Mouse (Mus musculus) erythroid progenitor cell, adult 5-6 weeks (primary cell): ENCODE results near the gene Muc20. TPM values are rescaled to one million over a fixed set of nuclear protein-coding genes. Genes with fewer than 3 reads are reported as not detected.

Source experiments
- ATAC-seq: replicated peaks from 2 replicates; pipeline ENCODE4 v1.8.0; 2016; ENCODE audit warnings: moderate number of reproducible peaks, mild to moderate bottlenecking, moderate TSS enrichment, inconsistent platforms; ENCODE audit not compliant: poor library complexity, low FRiP score, severe bottlenecking
- total RNA-seq, 2 experiments: library from RNA; stranded (forward) in 1 of 2; stranded (reverse) in 1 of 2; fragments of 150-400 nt in 1 of 2; fragments of 186-747, 209-891 nt in 1 of 2; gene quantifications; 2 replicates each; pipeline versions ENCODE4 v1.2.3 to v1.2.4; 2015 to 2017; ENCODE audit warnings: low replicate concordance in 2 of 2

Muc20 gene
- total RNA-seq, 2 experiments from 2014 or later: not detected

DNA sequence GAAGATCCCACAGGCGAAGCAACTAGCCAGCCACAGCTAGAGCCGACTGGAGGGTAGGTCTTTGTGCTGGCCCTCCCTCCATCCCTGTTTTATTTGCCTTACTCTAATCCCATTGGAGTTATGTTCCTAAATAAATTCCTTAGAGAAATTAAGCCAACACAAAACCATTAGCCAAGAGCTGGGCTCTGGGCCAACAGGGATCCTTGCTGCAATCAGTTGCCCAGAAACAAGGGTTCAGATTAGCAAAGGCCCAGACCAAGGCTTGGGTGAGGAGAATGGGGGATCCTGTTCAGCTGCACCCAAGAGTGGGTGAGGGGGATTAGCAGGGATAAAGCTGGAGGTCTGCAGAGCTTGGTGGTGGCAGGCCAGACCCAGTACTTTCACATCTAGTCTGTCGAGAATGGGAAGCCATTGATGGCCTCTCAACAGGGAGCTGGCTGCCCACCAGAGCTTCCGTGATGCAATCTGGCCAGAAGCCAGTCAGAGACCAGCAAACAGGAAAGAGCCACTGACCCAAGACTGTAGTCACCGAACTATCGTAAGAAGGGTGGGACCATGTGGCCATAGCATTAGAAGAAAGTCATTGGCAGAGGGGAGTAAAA, 6.1 kb upstream of the Muc20 start:
- ATAC-seq: no peak

DNA sequence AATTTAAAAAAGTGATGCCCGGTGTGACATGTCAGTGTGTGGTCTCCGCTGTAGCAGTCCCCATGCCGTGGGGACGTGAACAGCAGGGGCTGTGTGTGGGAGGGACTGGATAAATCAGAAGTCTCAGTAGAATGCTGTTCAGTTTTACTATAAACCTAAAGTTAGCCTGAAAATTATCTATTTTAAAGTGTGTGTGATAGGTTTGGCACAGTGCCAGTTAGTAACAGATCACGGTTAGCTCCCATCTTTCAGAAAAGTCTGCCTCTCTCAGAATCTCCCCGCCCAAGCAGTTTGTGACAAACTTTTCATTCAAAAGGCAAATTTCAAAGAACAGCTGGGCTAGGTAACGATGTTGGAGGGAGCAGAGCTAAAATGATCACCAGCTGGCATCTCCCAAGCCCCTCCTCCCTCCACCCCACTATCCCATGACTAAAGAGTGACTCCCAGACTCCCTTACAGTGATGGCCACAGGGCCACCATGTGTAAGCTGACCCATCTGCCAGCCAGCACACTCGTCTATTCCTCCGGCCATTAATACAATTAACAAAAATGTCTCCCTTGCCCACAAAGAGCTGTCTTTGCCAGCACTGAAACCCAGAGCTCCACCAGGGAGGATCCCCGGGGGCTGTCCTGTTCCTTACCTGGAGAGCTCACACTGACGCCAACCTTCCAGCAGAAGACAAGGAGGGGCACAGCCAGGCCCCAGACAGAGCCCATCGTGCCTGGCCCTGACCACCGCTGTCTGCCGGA, 384 bp downstream of the Muc20 start:
- ATAC-seq: no peak

GRCm38 (mm10) chr16:32795177-32795576, 2.1 kb downstream of the Muc20 start:
- no peak for ATAC-seq

DNA sequence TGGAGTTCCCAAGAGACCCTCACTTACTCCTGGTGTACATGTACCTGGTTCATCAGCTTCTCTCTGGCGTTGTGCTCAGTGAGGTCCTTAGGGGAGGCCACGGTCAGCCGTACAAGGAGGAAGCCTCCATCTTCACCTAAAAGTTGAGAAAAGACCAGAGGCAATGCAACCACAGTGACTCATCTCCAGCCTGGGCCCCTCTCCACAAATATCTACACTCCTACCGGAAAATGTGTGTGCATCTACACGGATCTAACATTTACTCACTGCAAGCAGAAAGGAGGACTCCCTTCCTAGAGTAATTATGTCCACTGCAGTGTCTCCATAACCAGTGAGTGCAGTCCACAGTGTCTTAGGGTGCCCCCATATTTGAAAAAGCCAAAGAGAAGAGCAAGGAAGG, 7.2 kb downstream of the Muc20 start:
- no peak for ATAC-seq

DNA sequence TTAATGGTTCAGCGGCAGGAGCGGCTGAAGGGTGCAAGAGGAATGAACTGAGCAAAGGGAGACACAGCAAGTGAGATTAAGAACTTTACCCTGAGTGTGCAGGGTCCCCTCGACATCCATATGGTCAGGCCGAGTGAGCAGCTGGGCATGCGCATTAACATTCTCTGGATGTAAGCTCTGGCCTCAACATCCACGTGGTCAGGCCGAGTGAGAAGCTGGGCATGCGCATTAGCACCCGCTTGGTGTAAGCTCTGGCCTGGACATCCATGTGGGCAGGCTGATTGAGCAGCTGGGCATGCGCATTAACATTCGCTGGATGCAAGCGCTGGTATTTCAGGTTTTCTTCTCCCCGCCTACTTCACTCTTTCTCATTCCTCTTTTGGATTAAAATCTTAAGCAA, 12.4 kb downstream of the Muc20 start:
- ATAC-seq: no peak

- no peak for ATAC-seq
Observed at GRCm38 (mm10) chr16:32783324-32784062, 13.7 kb downstream of the Muc20 start.

- no peak for ATAC-seq
Observed at GRCm38 (mm10) chr16:32778956-32779355, 18.3 kb downstream of the Muc20 start.

DNA sequence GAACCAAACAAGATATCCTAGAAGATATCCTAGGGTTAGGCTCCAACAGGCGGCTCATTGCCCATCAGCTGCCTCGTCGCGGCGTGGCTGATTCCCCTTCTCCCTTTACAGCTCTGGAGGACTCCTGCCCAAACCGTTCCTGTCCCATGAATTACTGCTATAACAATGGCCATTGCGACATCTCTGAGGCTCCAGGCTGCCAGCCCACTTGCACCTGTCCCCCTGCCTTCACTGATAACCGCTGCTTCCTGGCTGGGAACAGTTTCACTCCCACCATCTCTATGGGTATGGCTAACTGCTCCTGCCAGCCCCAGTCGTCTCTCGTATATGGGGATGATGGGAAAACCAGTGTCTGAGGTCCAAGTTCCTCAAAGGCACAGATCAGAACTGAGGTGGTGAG, 20.6 kb downstream of the Muc20 start:
- ATAC-seq: no peak

- no peak for ATAC-seq
Observed at GRCm38 (mm10) chr16:32766904-32767303, 30.3 kb downstream of the Muc20 start.

DNA sequence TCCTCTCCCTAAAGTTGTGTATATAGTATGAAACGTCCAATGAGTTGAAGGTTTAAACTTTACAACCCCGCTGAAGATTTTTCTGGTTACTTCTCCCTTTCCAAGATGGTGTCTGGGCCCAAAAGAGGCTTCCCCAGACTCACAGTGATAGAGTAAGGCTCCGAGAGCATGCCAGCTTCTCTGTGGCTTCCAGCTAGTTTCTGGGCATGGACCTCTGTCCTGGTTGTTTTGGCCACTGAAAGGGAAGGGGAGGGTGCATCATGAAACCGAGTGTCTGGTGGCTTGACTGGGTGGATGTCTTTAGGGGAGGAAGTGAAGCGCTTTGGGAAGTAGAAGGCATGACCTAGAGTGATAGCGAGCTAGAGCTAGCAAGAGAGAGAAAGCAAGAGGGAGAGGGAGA, 32.3 kb downstream of the Muc20 start:
- ATAC-seq: no peak

DNA sequence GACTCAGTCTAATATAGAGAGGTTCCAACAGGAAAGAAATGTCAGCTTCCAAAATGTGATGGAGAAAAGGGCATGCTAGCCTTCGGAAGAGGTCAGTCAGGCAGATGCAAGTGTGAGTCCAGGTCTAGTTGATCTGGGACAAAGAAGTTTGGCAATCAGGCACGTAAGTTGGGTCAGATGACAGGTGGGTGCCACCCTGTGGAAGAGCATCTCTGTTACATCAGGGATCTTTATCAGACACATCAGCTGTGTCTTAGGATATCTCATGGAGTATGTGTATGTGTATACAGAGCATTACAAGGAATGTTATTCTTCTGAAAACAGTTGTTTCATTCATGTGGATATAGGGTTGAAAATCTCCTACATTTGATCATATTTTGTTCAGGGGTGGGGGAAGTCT, 32.7 kb downstream of the Muc20 start:
- ATAC-seq: no peak

DNA sequence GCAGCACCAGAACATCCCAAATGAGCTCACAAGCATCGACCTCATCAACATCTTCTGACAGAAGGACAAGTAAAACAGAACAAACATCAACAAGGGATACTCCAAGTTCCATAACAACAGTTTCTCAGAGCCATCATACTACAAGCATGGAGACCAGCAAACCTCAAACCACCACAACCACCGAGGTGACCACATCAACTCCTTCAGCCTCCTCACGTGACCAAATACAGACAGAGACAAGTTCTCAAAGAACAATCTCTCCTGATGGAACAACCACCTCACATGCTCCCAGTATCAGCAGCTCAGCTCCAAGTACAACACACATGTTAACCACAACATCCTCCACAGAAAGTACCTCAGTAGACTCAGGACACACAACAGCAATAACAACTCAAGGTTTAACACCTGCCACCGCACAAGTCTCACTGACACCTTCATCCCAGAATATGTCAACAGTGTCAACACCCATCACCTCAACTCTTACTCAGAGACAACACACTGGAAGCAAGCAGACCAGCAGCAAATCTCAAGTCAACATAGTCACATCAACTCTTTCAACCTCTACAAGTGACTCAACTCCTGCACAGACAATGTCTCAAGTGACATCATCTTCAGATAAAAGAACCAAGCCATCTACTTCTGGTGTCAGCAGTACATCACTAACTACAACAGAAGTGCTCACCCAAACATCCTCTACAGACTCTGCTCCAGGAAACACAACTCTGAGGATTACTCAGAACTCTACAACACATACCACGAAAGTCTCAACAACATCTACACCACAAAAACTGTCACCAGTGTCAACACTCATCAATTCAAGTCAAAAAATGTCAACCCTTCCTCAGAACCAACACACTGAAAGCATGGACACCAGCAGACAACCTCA, 46.8 kb downstream of the Muc20 start:
- no peak for ATAC-seq

GRCm38 (mm10) chr16:32745852-32746251, 51.4 kb downstream of the Muc20 start:
- ATAC-seq: no peak

DNA sequence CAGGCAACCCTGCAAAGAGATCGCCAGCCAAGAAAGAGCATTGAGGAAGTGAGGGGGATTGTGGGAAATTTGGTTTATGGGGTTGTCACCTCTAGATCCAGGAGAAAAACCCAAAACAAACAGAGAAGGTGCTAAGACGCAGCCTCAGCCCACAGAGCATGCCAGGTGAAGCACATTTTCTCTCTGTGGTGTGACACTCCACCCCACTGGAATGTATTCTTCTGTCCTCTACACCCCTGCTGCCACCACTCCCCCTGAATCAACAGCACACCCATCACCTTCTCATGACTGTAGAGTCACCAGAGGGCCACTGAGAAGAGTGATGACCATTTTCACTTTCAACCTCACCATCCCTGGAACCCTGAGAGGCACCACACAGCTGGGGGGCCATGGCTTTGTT, 54.5 kb downstream of the Muc20 start:
- ATAC-seq: no peak

GRCm38 (mm10) chr16:32741366-32741765, 55.9 kb downstream of the Muc20 start:
- no peak for ATAC-seq

- ATAC-seq: no peak
Observed at GRCm38 (mm10) chr16:32740003-32740663, 57.1 kb downstream of the Muc20 start.

DNA sequence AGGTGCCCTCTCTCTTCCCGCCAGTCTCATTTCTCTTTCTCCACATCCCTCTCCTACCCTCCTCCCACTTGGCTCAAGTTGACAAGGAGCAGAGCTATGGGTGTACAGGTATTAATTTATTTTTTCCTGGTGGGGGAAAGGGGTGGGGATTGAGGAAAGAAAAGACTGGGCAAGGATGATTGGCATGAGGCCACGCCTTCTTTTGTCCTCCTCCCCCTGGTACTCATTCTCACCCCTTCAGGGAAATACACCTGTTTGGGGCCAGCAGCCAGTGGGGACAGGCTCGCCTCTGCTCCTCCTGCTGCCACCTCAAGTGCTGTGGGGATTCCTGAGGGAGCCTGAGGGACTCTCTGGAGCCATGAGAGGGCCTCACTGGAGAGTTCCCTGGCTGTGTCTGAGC, 61.2 kb downstream of the Muc20 start:
- ATAC-seq: no peak

- ATAC-seq: no peak
Observed at GRCm38 (mm10) chr16:32735586-32735985, 61.6 kb downstream of the Muc20 start, which contains the start of gene Muc4. Gene Muc4, plus strand, starts transcription at chr16:32735886.

- no peak for ATAC-seq
Observed at GRCm38 (mm10) chr16:32733213-32733612, 64.0 kb downstream of the Muc20 start.

GRCm38 (mm10) chr16:32728730-32729129, 68.5 kb downstream of the Muc20 start:
- ATAC-seq: no peak
